ENCODE assay signal across 18 mouse cellular contexts in the genomic region with DNA sequence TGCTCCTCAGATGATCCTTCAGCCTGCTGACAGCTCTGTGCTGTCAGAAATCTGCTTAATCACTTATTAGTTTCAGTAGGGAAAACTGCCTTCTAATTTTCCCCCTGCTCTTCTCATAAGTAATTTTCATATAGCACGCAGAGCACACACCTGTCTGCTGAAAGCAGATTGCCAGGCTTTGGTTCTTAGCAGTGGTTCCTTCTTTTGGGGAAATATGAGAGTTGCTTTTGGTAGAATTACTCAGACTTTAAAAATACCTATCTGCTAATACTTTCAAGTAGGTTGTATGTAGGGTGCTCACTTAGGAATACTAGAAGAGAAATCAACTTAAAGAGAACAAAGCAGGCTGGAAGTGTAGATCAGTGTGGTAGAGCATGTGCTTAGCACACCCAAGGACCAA.
DNase-seq lines count a peak whose midpoint lies in the region; ATAC-seq and TF ChIP-seq lines count a peak whose summit lies in the region.
"Had no signal": no experiment of that assay in that cellular context is flagged by ENCODE, and none has a peak within 500 bp of the region (broad histone marks: within the 10 kb centered on the region; RNA-seq: fewer than 3 reads in every experiment).

No protein-coding gene starts in this region.

- H3K9ac ChIP-seq in midbrain, embryonic 11.5 days (ENCODE audit: low read length) = no peak overlapping the region
- no peak overlapping the region for H3K9ac ChIP-seq in midbrain, embryonic 15.5 days
- no peak overlapping the region; the same call in 1 of the 2 replicates for H3K9ac ChIP-seq in CH12.LX (ENCODE audit: insufficient read depth, low read depth)

- H3K4me2 ChIP-seq in midbrain, embryonic 11.5 days = no peak overlapping the region
- H3K4me2 ChIP-seq in midbrain, embryonic 15.5 days = no peak overlapping the region
- no peak overlapping the region for H3K4me2 ChIP-seq in CH12.LX (ENCODE audit: insufficient read depth, low read depth, poor library complexity, severe bottlenecking)

- no peak for TF ChIP-seq CTCF in CH12.LX (conservative IDR thresholded peaks at IDR 0.05 in 1 of 2, IDR thresholded peaks at IDR 0.05 in 1 of 2; ENCODE audit: low read depth in 2 of 2, low read length in 2 of 2)

- WGBS in midbrain, embryonic 11.5 days = 97% methylated on average over 1 of the region's 1 CpGs
- 88% methylated on average over 1 of the region's 1 CpGs for WGBS in midbrain, embryonic 15.5 days
- 94% methylated on average over 1 of the region's 1 CpGs for WGBS in hindbrain, embryonic 10.5 days

- no peak for TF ChIP-seq POLR2A in CH12.LX (IDR thresholded peaks at IDR 0.05; ENCODE audit: low read depth, low read length)

- dilution Hi-C loops in CH12.LX (cut with MboI; ENCODE audit: extremely low pct_ligation_motif_present, extremely low pct_unique_long_range_greater_than_20kb, low sequenced_read_pairs) = no loop called here

- ATAC-seq in midbrain, embryonic 11.5 days (ENCODE audit: low FRiP score) = no peak
- ATAC-seq in midbrain, embryonic 15.5 days (replicated peaks) = no peak
- ATAC-seq: activated CD4-positive, CD25-positive, alpha-beta regulatory T cell, adult 4 months; CD4-positive, CD25-positive, alpha-beta regulatory T cell, adult 4 months; Patski had no signal

- no peak overlapping the region for H3K27ac ChIP-seq in midbrain, embryonic 11.5 days (ENCODE audit: low read depth, low read length)
- no peak overlapping the region for H3K27ac ChIP-seq in midbrain, embryonic 15.5 days
- no peak overlapping the region for H3K27ac ChIP-seq in CH12.LX (ENCODE audit: insufficient read depth, low read depth)
- H3K27ac ChIP-seq in hindbrain, embryonic 10.5 days = no peak overlapping the region

- H3K27me3 ChIP-seq in midbrain, embryonic 11.5 days (ENCODE audit: control insufficient read depth, insufficient read depth, low read length) = no peaks in the 10 kb centered on the region
- no peaks in the 10 kb centered on the region for H3K27me3 ChIP-seq in midbrain, embryonic 15.5 days (replicated peaks)
- H3K27me3 ChIP-seq in CH12.LX (replicated peaks) = no peaks in the 10 kb centered on the region
- no peaks in the 10 kb centered on the region for H3K27me3 ChIP-seq in hindbrain, embryonic 10.5 days (ENCODE audit: insufficient read depth, poor library complexity, severe bottlenecking)
- H3K27me3 ChIP-seq: Patski had no signal

- H3K79me2 ChIP-seq in CH12.LX (replicated peaks; ENCODE audit: control insufficient read depth, extremely low read depth, insufficient read depth, poor library complexity, severe bottlenecking) = no peaks in the 10 kb centered on the region; the same call in 1 of the 2 replicates

- no peaks in the 10 kb centered on the region for H3K9me3 ChIP-seq in midbrain, embryonic 11.5 days (ENCODE audit: control insufficient read depth, low read length)
- no peaks in the 10 kb centered on the region for H3K9me3 ChIP-seq in midbrain, embryonic 15.5 days
- H3K9me3 ChIP-seq in CH12.LX (replicated peaks; ENCODE audit: low read length) = no peaks in the 10 kb centered on the region
- H3K9me3 ChIP-seq in hindbrain, embryonic 10.5 days = no peaks in the 10 kb centered on the region
- H3K9me3 ChIP-seq: G1E had no signal

- peak; percentile 49 for DNase-seq in midbrain, embryonic 11.5 days (ENCODE audit: low spot score, missing footprints)
- peak; percentile 70 for DNase-seq in A20 (ENCODE audit: low read depth, low spot score)
- DNase-seq in CH12.LX (ENCODE audit: extremely low read depth) = peak; percentile 67
- no peak for DNase-seq in embryo, embryonic 11 days
- no peak for DNase-seq in hindbrain, embryonic 10.5 days (ENCODE audit: low spot score)
- DNase-seq: adrenal gland, postnatal 10 days; adrenal gland, postnatal 25 days; B cell, adult 2 months; cerebellum, adult 11 months; cerebellum, adult 11-12 months; cerebellum, adult 18-20 months; cerebellum, adult 2 months; cerebellum, adult 8-10 months had no signal

- H3K4me1 ChIP-seq in midbrain, embryonic 11.5 days (ENCODE audit: control insufficient read depth, insufficient read depth, low read length) = peaks cover 2% of the 10 kb centered on the region; the same call in 1 of the 2 replicates
- H3K4me1 ChIP-seq in midbrain, embryonic 15.5 days = peaks cover 2% of the 10 kb centered on the region; the same call in 1 of the 2 replicates
- peaks cover 17 to 79% of the 10 kb centered on the region in 2 experiments; a peak in 3 of 4 replicates for H3K4me1 ChIP-seq in CH12.LX (ENCODE audit: control insufficient read depth in 1 of 2, insufficient read depth in 2 of 2)
- H3K4me1 ChIP-seq in hindbrain, embryonic 10.5 days (replicated peaks) = peaks cover 2% of the 10 kb centered on the region

- no peak overlapping the region for H3K4me3 ChIP-seq in midbrain, embryonic 11.5 days (ENCODE audit: low read depth, low read length)
- no peak overlapping the region for H3K4me3 ChIP-seq in midbrain, embryonic 15.5 days
- no peak overlapping the region for H3K4me3 ChIP-seq in CH12.LX (replicated peaks in 1 of 3; ENCODE audit: low read depth in 2 of 3, low read length in 2 of 3, poor library complexity in 1 of 3)
- no peak overlapping the region for H3K4me3 ChIP-seq in hindbrain, embryonic 10.5 days

- peak; percentile 92 for TF ChIP-seq EP300 in CH12.LX (IDR thresholded peaks at IDR 0.05; ENCODE audit: low read length)

- in situ Hi-C loops in CH12.LX (cut with MboI; ENCODE audit: low pct_ligation_motif_present, low pct_unique_long_range_greater_than_20kb, low sequenced_read_pairs) = no loop called here

- peak; percentile 4 for TF ChIP-seq RAD21 in CH12.LX (IDR thresholded peaks at IDR 0.05; ENCODE audit: low read depth, low read length)

- no peaks in the 10 kb centered on the region for H3K36me3 ChIP-seq in midbrain, embryonic 11.5 days (ENCODE audit: control insufficient read depth, insufficient read depth, low read length)
- no peaks in the 10 kb centered on the region for H3K36me3 ChIP-seq in midbrain, embryonic 15.5 days (replicated peaks)
- peaks cover under 1 to 19% of the 10 kb centered on the region in 2 experiments for H3K36me3 ChIP-seq in CH12.LX (replicated peaks in 1 of 2; ENCODE audit: control insufficient read depth in 1 of 2, insufficient read depth in 1 of 2, low read length in 1 of 2)
- H3K36me3 ChIP-seq in hindbrain, embryonic 10.5 days = peaks cover 2% of the 10 kb centered on the region; the same call in 1 of the 2 replicates

TF ChIP-seq in CH12.LX, 34 proteins besides CTCF, POLR2A, EP300 and RAD21:
- TF ChIP-seq POLR2AphosphoS2 (IDR thresholded peaks at IDR 0.05; ENCODE audit: low read depth, low read length) = no peak
- TF ChIP-seq JUND (conservative IDR thresholded peaks at IDR 0.05; ENCODE audit: low read depth, low read length) = peak; percentile 69
- TF ChIP-seq ZMIZ1 (IDR thresholded peaks at IDR 0.05; ENCODE audit: low read depth, low read length) = no peak
- no peak for TF ChIP-seq CHD1 (IDR thresholded peaks at IDR 0.05; ENCODE audit: low read depth, low read length)
- TF ChIP-seq USF2 (conservative IDR thresholded peaks at IDR 0.05; ENCODE audit: low read depth, low read length) = no peak; the same call in 1 of the 2 replicates
- no peak for TF ChIP-seq MAZ (IDR thresholded peaks at IDR 0.05; ENCODE audit: low read depth, low read length)
- TF ChIP-seq KAT2A (IDR thresholded peaks at IDR 0.05; ENCODE audit: insufficient replicate concordance, low read length) = no peak
- peak; percentile 86 for TF ChIP-seq IRF4 (IDR thresholded peaks at IDR 0.05; ENCODE audit: low read depth, low read length)
- TF ChIP-seq SMC3 (IDR thresholded peaks at IDR 0.05; ENCODE audit: low read depth, low read length) = peak; percentile 35
- no peak for TF ChIP-seq MXI1 (IDR thresholded peaks at IDR 0.05; ENCODE audit: low read depth, low read length)
- no peak; the same call in 1 of the 2 replicates for TF ChIP-seq TBP (conservative IDR thresholded peaks at IDR 0.05; ENCODE audit: low read depth, low read length)
- 0 out of 2 replicates have a peak, but pooled peaks have one; percentile 30 for TF ChIP-seq CHD2 (IDR thresholded peaks at IDR 0.05; ENCODE audit: low read length)
- no peak for TF ChIP-seq GABPA (IDR thresholded peaks at IDR 0.05; ENCODE audit: insufficient replicate concordance, low read depth, low read length)
- no peak for TF ChIP-seq UBTF (IDR thresholded peaks at IDR 0.05; ENCODE audit: low read depth, low read length)
- TF ChIP-seq MEF2A (IDR thresholded peaks at IDR 0.05; ENCODE audit: borderline replicate concordance, low read depth, low read length) = peak; percentile 94
- TF ChIP-seq MYC (IDR thresholded peaks at IDR 0.05; ENCODE audit: low read depth, low read length) = peak; percentile 57; the same call in 1 of the 2 replicates
- TF ChIP-seq RCOR1 (conservative IDR thresholded peaks at IDR 0.05; ENCODE audit: low read depth, low read length) = peak; percentile 78; the same call in 1 of the 2 replicates
- no peak for TF ChIP-seq USF1 (IDR thresholded peaks at IDR 0.05; ENCODE audit: low read depth, low read length)
- TF ChIP-seq BHLHE40 (IDR thresholded peaks at IDR 0.05; ENCODE audit: low read depth, low read length) = peak; percentile 80
- peak; percentile 87 for TF ChIP-seq TCF12 (IDR thresholded peaks at IDR 0.05; ENCODE audit: low read depth, low read length)
- TF ChIP-seq ETS1 (conservative IDR thresholded peaks at IDR 0.05; ENCODE audit: low read depth, low read length) = no peak; the same call in 1 of the 2 replicates
- no peak for TF ChIP-seq ELF1 (IDR thresholded peaks at IDR 0.05; ENCODE audit: low read depth, low read length)
- TF ChIP-seq HCFC1 (IDR thresholded peaks at IDR 0.05; ENCODE audit: low read depth, low read length) = no peak
- no peak for TF ChIP-seq ZC3H11A (IDR thresholded peaks at IDR 0.05; ENCODE audit: low read depth, low read length)
- no peak for TF ChIP-seq NELFE (IDR thresholded peaks at IDR 0.05; ENCODE audit: low read depth, low read length)
- TF ChIP-seq ZKSCAN1 (IDR thresholded peaks at IDR 0.05; ENCODE audit: borderline replicate concordance, low read depth, low read length) = no peak
- TF ChIP-seq MAX (IDR thresholded peaks at IDR 0.05; ENCODE audit: low read length) = no peak
- peak; percentile 67; the same call in 1 of the 2 replicates for TF ChIP-seq JUN (IDR thresholded peaks at IDR 0.05; ENCODE audit: insufficient read depth, low read depth, low read length)
- TF ChIP-seq PAX5 (IDR thresholded peaks at IDR 0.05; ENCODE audit: low read length) = no peak
- TF ChIP-seq MAFK (IDR thresholded peaks at IDR 0.05; ENCODE audit: insufficient replicate concordance, low read length) = 0 out of 2 replicates have a peak, but pooled peaks have one; percentile 23
- TF ChIP-seq SIN3A (IDR thresholded peaks at IDR 0.05; ENCODE audit: low read length) = no peak; the same call in 1 of the 2 replicates
- TF ChIP-seq NRF1 (IDR thresholded peaks at IDR 0.05; ENCODE audit: low read depth, low read length) = no peak

Comparison
In these comparisons a context has a peak if more than half of its experiments do, and no peak if none do; other contexts are left out.
1. DNase-seq: peak in midbrain, embryonic 11.5 days (single experiment), A20 (single experiment) and CH12.LX (single experiment); none in embryo, embryonic 11 days (single experiment) and hindbrain, embryonic 10.5 days (single experiment).